Mouse (Mus musculus): ENCODE measurements around the gene Tnfsf15. TPM values are rescaled to one million over a fixed set of nuclear protein-coding genes. Genes with fewer than 3 reads are reported as not detected.

The Tnfsf15 gene
- polyA plus RNA-seq, 1 experiment from 2014 or later = 0.21 TPM

GRCm38 (mm10) chr4:63752687-63753523 is 8.0 kb upstream of the Tnfsf15 start:
- WGBS = 32% methylated on average over 16 of the region's 16 CpGs
- Histone ChIP-seq H3K9ac (ENCODE audit: low read depth, low read length) (no peak overlapping the region), H3K4me1 (ENCODE audit: control insufficient read depth, insufficient read depth, low read length) (0 out of 2 replicates have a peak, but pooled peaks cover 6% of the 10 kb centered on the region), H3K27ac (replicated peaks; ENCODE audit: low read depth, low read length) (no peak overlapping the region), H3K4me3 (ENCODE audit: low read depth, low read length) (no peak overlapping the region), H3K4me2 (ENCODE audit: low read depth, low read length) (no peak overlapping the region), H3K36me3 (ENCODE audit: control insufficient read depth, insufficient read depth, low read length) (no peaks in the 10 kb centered on the region), H3K27me3 (replicated peaks; ENCODE audit: control insufficient read depth, insufficient read depth, low read length) (no peaks in the 10 kb centered on the region; the same call in 1 of the 2 replicates), H3K9me3 (ENCODE audit: control insufficient read depth, low read length) (no peaks in the 10 kb centered on the region)
- ATAC-seq (ENCODE audit: low read depth) = no peak
- peak; percentile 64 for DNase-seq (ENCODE audit: low spot score)

GRCm38 (mm10) chr4:63748061-63748730 is 3.3 kb upstream of the Tnfsf15 start:
- 57% methylated on average over 3 of the region's 3 CpGs for WGBS

GRCm38 (mm10) chr4:63745271-63745670 is 358 bp upstream of the Tnfsf15 start:
- 57% methylated on average over 6 of the region's 6 CpGs for WGBS
- Histone ChIP-seq H3K36me3 (ENCODE audit: control insufficient read depth, insufficient read depth, low read length) (no peaks in the 10 kb centered on the region), H3K9ac (ENCODE audit: low read depth, low read length) (no peak overlapping the region), H3K27me3 (replicated peaks; ENCODE audit: control insufficient read depth, insufficient read depth, low read length) (no peaks in the 10 kb centered on the region), H3K9me3 (ENCODE audit: control insufficient read depth, low read length) (no peaks in the 10 kb centered on the region), H3K4me3 (ENCODE audit: low read depth, low read length) (no peak overlapping the region), H3K4me2 (ENCODE audit: low read depth, low read length) (no peak overlapping the region), H3K4me1 (ENCODE audit: control insufficient read depth, insufficient read depth, low read length) (peaks cover 10% of the 10 kb centered on the region; the same call in 1 of the 2 replicates), H3K27ac (replicated peaks; ENCODE audit: low read depth, low read length) (no peak overlapping the region)
- peak; percentile 40 for DNase-seq (ENCODE audit: low spot score)
- ATAC-seq (ENCODE audit: low read depth) = no peak

More at GRCm38 (mm10) chr4:63748061-63748730, 3.3 kb upstream of the Tnfsf15 start:
- H3K4me3 ChIP-seq (ENCODE audit: low read depth, low read length) = no peak overlapping the region
- H3K36me3 ChIP-seq (ENCODE audit: control insufficient read depth, insufficient read depth, low read length) = no peaks in the 10 kb centered on the region
- peaks cover 8% of the 10 kb centered on the region; the same call in 1 of the 2 replicates for H3K4me1 ChIP-seq (ENCODE audit: control insufficient read depth, insufficient read depth, low read length)
- H3K4me2 ChIP-seq (ENCODE audit: low read depth, low read length) = no peak overlapping the region
- no peaks in the 10 kb centered on the region for H3K9me3 ChIP-seq (ENCODE audit: control insufficient read depth, low read length)
- no peak for ATAC-seq (ENCODE audit: low read depth)
- no peak for DNase-seq (ENCODE audit: low spot score)
- H3K9ac ChIP-seq (ENCODE audit: low read depth, low read length) = no peak overlapping the region
- H3K27me3 ChIP-seq (replicated peaks; ENCODE audit: control insufficient read depth, insufficient read depth, low read length) = no peaks in the 10 kb centered on the region
- H3K27ac ChIP-seq (replicated peaks; ENCODE audit: low read depth, low read length) = no peak overlapping the region

- no peak overlapping the region for H3K4me2 ChIP-seq (ENCODE audit: low read depth, low read length)
- no peak overlapping the region for H3K9ac ChIP-seq (ENCODE audit: low read depth, low read length)
- H3K4me1 ChIP-seq (ENCODE audit: control insufficient read depth, insufficient read depth, low read length) = peaks cover 15% of the 10 kb centered on the region; the same call in 1 of the 2 replicates
- H3K36me3 ChIP-seq (ENCODE audit: control insufficient read depth, insufficient read depth, low read length) = no peaks in the 10 kb centered on the region
- H3K9me3 ChIP-seq (ENCODE audit: control insufficient read depth, low read length) = no peaks in the 10 kb centered on the region
- WGBS = 36% methylated on average over 1 of the region's 1 CpGs
- no peak for DNase-seq (ENCODE audit: low spot score)
- no peaks in the 10 kb centered on the region for H3K27me3 ChIP-seq (replicated peaks; ENCODE audit: control insufficient read depth, insufficient read depth, low read length)
- H3K4me3 ChIP-seq (ENCODE audit: low read depth, low read length) = no peak overlapping the region
- no peak for ATAC-seq (ENCODE audit: low read depth)
- H3K27ac ChIP-seq (replicated peaks; ENCODE audit: low read depth, low read length) = no peak overlapping the region
Observed at GRCm38 (mm10) chr4:63743660-63744059, 1.3 kb downstream of the Tnfsf15 start.

GRCm38 (mm10) chr4:63742763-63743371 is 2.0 kb downstream of the Tnfsf15 start:
- H3K27me3 ChIP-seq (replicated peaks; ENCODE audit: control insufficient read depth, insufficient read depth, low read length) = no peaks in the 10 kb centered on the region
- DNase-seq (ENCODE audit: low spot score) (no peak), ATAC-seq (ENCODE audit: low read depth) (no peak; the same call in 1 of the 2 replicates)
- H3K9me3 ChIP-seq (ENCODE audit: control insufficient read depth, low read length) = no peaks in the 10 kb centered on the region
- H3K4me1 ChIP-seq (ENCODE audit: control insufficient read depth, insufficient read depth, low read length) = peaks cover 15% of the 10 kb centered on the region; the same call in 1 of the 2 replicates
- H3K9ac ChIP-seq (ENCODE audit: low read depth, low read length) = no peak overlapping the region
- no peak overlapping the region for H3K27ac ChIP-seq (replicated peaks; ENCODE audit: low read depth, low read length)
- WGBS = 68% methylated on average over 5 of the region's 5 CpGs
- H3K4me2 ChIP-seq (ENCODE audit: low read depth, low read length) = no peak overlapping the region
- no peak overlapping the region for H3K4me3 ChIP-seq (ENCODE audit: low read depth, low read length)
- no peaks in the 10 kb centered on the region for H3K36me3 ChIP-seq (ENCODE audit: control insufficient read depth, insufficient read depth, low read length)

- Histone ChIP-seq H3K4me1 (ENCODE audit: control insufficient read depth, insufficient read depth, low read length) (peaks cover 15% of the 10 kb centered on the region; the same call in 1 of the 2 replicates), H3K27me3 (replicated peaks; ENCODE audit: control insufficient read depth, insufficient read depth, low read length) (no peaks in the 10 kb centered on the region), H3K9ac (ENCODE audit: low read depth, low read length) (no peak overlapping the region), H3K4me3 (ENCODE audit: low read depth, low read length) (no peak overlapping the region), H3K36me3 (ENCODE audit: control insufficient read depth, insufficient read depth, low read length) (no peaks in the 10 kb centered on the region), H3K9me3 (ENCODE audit: control insufficient read depth, low read length) (no peaks in the 10 kb centered on the region), H3K4me2 (ENCODE audit: low read depth, low read length) (no peak overlapping the region), H3K27ac (replicated peaks; ENCODE audit: low read depth, low read length) (no peak overlapping the region)
- DNase-seq (ENCODE audit: low spot score) (peak; percentile 88), ATAC-seq (ENCODE audit: low read depth) (peak; percentile 75)
- 39% methylated on average over 7 of the region's 7 CpGs for WGBS
Observed at GRCm38 (mm10) chr4:63742101-63742500, 2.8 kb downstream of the Tnfsf15 start.

- DNase-seq (ENCODE audit: low spot score) (no peak), ATAC-seq (ENCODE audit: low read depth) (no peak)
- Histone ChIP-seq H3K36me3 (ENCODE audit: control insufficient read depth, insufficient read depth, low read length) (no peaks in the 10 kb centered on the region), H3K9ac (ENCODE audit: low read depth, low read length) (no peak overlapping the region), H3K9me3 (ENCODE audit: control insufficient read depth, low read length) (no peaks in the 10 kb centered on the region), H3K27me3 (replicated peaks; ENCODE audit: control insufficient read depth, insufficient read depth, low read length) (no peaks in the 10 kb centered on the region), H3K4me3 (ENCODE audit: low read depth, low read length) (no peak overlapping the region), H3K4me1 (ENCODE audit: control insufficient read depth, insufficient read depth, low read length) (peaks cover 15% of the 10 kb centered on the region; the same call in 1 of the 2 replicates), H3K4me2 (ENCODE audit: low read depth, low read length) (no peak overlapping the region), H3K27ac (replicated peaks; ENCODE audit: low read depth, low read length) (no peak overlapping the region)
- 68% methylated on average over 4 of the region's 4 CpGs for WGBS
Observed at GRCm38 (mm10) chr4:63740761-63741160, 4.2 kb downstream of the Tnfsf15 start.

- no peak for DNase-seq (ENCODE audit: low spot score)
- Histone ChIP-seq H3K27ac (replicated peaks; ENCODE audit: low read depth, low read length) (no peak overlapping the region), H3K4me1 (ENCODE audit: control insufficient read depth, insufficient read depth, low read length) (peaks cover 11% of the 10 kb centered on the region; the same call in 1 of the 2 replicates), H3K9me3 (ENCODE audit: control insufficient read depth, low read length) (no peaks in the 10 kb centered on the region), H3K9ac (ENCODE audit: low read depth, low read length) (no peak overlapping the region), H3K36me3 (ENCODE audit: control insufficient read depth, insufficient read depth, low read length) (no peaks in the 10 kb centered on the region), H3K27me3 (replicated peaks; ENCODE audit: control insufficient read depth, insufficient read depth, low read length) (no peaks in the 10 kb centered on the region), H3K4me2 (ENCODE audit: low read depth, low read length) (no peak overlapping the region), H3K4me3 (ENCODE audit: low read depth, low read length) (no peak overlapping the region)
- WGBS = 79% methylated on average over 3 of the region's 3 CpGs
- ATAC-seq (ENCODE audit: low read depth) = no peak
Observed at GRCm38 (mm10) chr4:63740001-63740400, 4.9 kb downstream of the Tnfsf15 start.
